Mouse (Mus musculus) CH12.LX (cell line): ENCODE measurements around the gene Apoa2. TPM values are rescaled to one million over a fixed set of nuclear protein-coding genes. Genes with fewer than 3 reads are reported as not detected.

Source experiments
- DNase-seq: peaks from one replicate; pipeline ENCODE4 v3.0.0-alpha.2; 2013; ENCODE audit errors: extremely low read depth
- H3K27ac ChIP-seq: 2 replicates; pipeline ENCODE4 v1.5.1; 2012; ENCODE audit warnings: low read depth, mild to moderate bottlenecking, control low read depth, moderate library complexity; ENCODE audit not compliant: insufficient read depth
- H3K27me3 ChIP-seq: replicated peaks from 2 replicates; pipeline ENCODE3; 2012; ENCODE audit warnings: inconsistent platforms
- H3K36me3 ChIP-seq, 2 experiments: replicated peaks in 1 of 2; 2 replicates each; pipeline versions ENCODE3 to v1.6.1; 2012; ENCODE audit warnings: inconsistent platforms in 1 of 2, low read length in 1 of 2, mild to moderate bottlenecking in 1 of 2, mixed read lengths in 1 of 2, moderate library complexity in 1 of 2; ENCODE audit not compliant: control insufficient read depth in 1 of 2, insufficient read depth in 1 of 2
- H3K4me1 ChIP-seq, 2 experiments: 2 replicates each; pipeline ENCODE4 v1.6.1; 2012; ENCODE audit warnings: inconsistent platforms in 1 of 2, moderate library complexity in 1 of 2; ENCODE audit not compliant: insufficient read depth in 2 of 2, control insufficient read depth in 1 of 2
- H3K4me2 ChIP-seq: 2 replicates; pipeline ENCODE4 v1.6.1; 2012; ENCODE audit warnings: low read depth, mild to moderate bottlenecking, control low read depth; ENCODE audit not compliant: poor library complexity, insufficient read depth, severe bottlenecking
- H3K4me3 ChIP-seq, 3 experiments: fragments of 150-350 bp in 1 of 3; sonication (generic) in 1 of 3; replicated peaks in 1 of 3; 2 replicates each; pipeline versions ENCODE3 to v1.5.1; 2011 to 2012; ENCODE audit warnings: low read depth in 2 of 3, low read length in 2 of 3, mild to moderate bottlenecking in 2 of 3, moderate library complexity in 2 of 3, control low read depth in 1 of 3, improper control_type of control experiment in 1 of 3, inconsistent platforms in 1 of 3, mixed read lengths in 1 of 3; ENCODE audit not compliant: poor library complexity in 1 of 3
- H3K79me2 ChIP-seq: replicated peaks from 2 replicates; pipeline ENCODE4 v1.6.1; 2012; ENCODE audit warnings: mild to moderate bottlenecking, moderate library complexity; ENCODE audit not compliant: control insufficient read depth, poor library complexity, insufficient read depth, severe bottlenecking; ENCODE audit errors: extremely low read depth
- H3K9ac ChIP-seq: 2 replicates; pipeline ENCODE4 v1.6.1; 2012; ENCODE audit warnings: low read depth, mild to moderate bottlenecking, control low read depth, moderate library complexity; ENCODE audit not compliant: insufficient read depth
- H3K9me3 ChIP-seq: replicated peaks from 2 replicates; pipeline ENCODE3; 2012; ENCODE audit warnings: low read length, inconsistent platforms, mixed read lengths
- BHLHE40 ChIP-seq: IDR thresholded peaks from 2 replicates; pipeline ENCODE4 v1.6.1; 2011; ENCODE audit warnings: mild to moderate bottlenecking, low read depth, low read length, improper control_type of control experiment
- CTCF ChIP-seq, 2 experiments: IDR thresholded peaks in 1 of 2; conservative IDR thresholded peaks in 1 of 2; 2 replicates each; pipeline ENCODE4 v1.5.1; 2011 to 2012; ENCODE audit warnings: low read depth in 2 of 2, low read length in 2 of 2, improper control_type of control experiment in 1 of 2, inconsistent platforms in 1 of 2, mild to moderate bottlenecking in 1 of 2, moderate library complexity in 1 of 2
- E2F4 ChIP-seq: IDR thresholded peaks from 2 replicates; pipeline ENCODE4 v1.6.1; 2011; ENCODE audit warnings: low read depth, low read length, improper control_type of control experiment; ENCODE audit not compliant: insufficient replicate concordance
- ELF1 ChIP-seq: IDR thresholded peaks from 2 replicates; pipeline ENCODE4 v1.6.1; 2014; ENCODE audit warnings: low read depth, mild to moderate bottlenecking, inconsistent platforms, low read length, improper control_type of control experiment
- EP300 ChIP-seq: IDR thresholded peaks from 2 replicates; pipeline ENCODE4 v1.6.1; 2011; ENCODE audit warnings: low read length, improper control_type of control experiment
- GABPA ChIP-seq: IDR thresholded peaks from 2 replicates; pipeline ENCODE4 v1.6.1; 2012; ENCODE audit warnings: low read depth, low read length, improper control_type of control experiment, inconsistent platforms; ENCODE audit not compliant: insufficient replicate concordance
- JUN ChIP-seq: IDR thresholded peaks from 2 replicates; pipeline ENCODE4 v1.6.1; 2011; ENCODE audit warnings: low read depth, mild to moderate bottlenecking, low read length, improper control_type of control experiment, moderate library complexity; ENCODE audit not compliant: insufficient read depth
- JUND ChIP-seq: conservative IDR thresholded peaks from 2 replicates; pipeline ENCODE4 v1.6.1; 2011; ENCODE audit warnings: low read depth, low read length, improper control_type of control experiment
- KAT2A ChIP-seq: IDR thresholded peaks from 2 replicates; pipeline ENCODE4 v1.6.1; 2012; ENCODE audit warnings: low read length, improper control_type of control experiment, inconsistent platforms; ENCODE audit not compliant: insufficient replicate concordance
- MAFK ChIP-seq: IDR thresholded peaks from 2 replicates; pipeline ENCODE4 v1.6.1; 2011; ENCODE audit warnings: low read length, improper control_type of control experiment; ENCODE audit not compliant: insufficient replicate concordance
- MAX ChIP-seq: IDR thresholded peaks from 2 replicates; pipeline ENCODE4 v1.6.1; 2011; ENCODE audit warnings: low read length, improper control_type of control experiment
- MAZ ChIP-seq: IDR thresholded peaks from 2 replicates; pipeline ENCODE4 v1.6.1; 2012; ENCODE audit warnings: low read depth, mild to moderate bottlenecking, inconsistent platforms, low read length, improper control_type of control experiment, moderate library complexity
- MEF2A ChIP-seq: IDR thresholded peaks from 2 replicates; pipeline ENCODE4 v1.6.1; 2014; ENCODE audit warnings: low read depth, mild to moderate bottlenecking, inconsistent platforms, low read length, improper control_type of control experiment, borderline replicate concordance
- MXI1 ChIP-seq: IDR thresholded peaks from 2 replicates; pipeline ENCODE4 v1.6.1; 2011; ENCODE audit warnings: mild to moderate bottlenecking, low read depth, low read length, improper control_type of control experiment
- PAX5 ChIP-seq: IDR thresholded peaks from 2 replicates; pipeline ENCODE4 v1.6.1; 2012; ENCODE audit warnings: low read length, inconsistent platforms, mixed read lengths
- POLR2A ChIP-seq: IDR thresholded peaks from 2 replicates; pipeline ENCODE4 v1.6.1; 2011; ENCODE audit warnings: low read depth, mild to moderate bottlenecking, improper control_type of control experiment, low read length
- POLR2AphosphoS2 ChIP-seq: IDR thresholded peaks from 2 replicates; pipeline ENCODE4 v1.6.1; 2011; ENCODE audit warnings: low read depth, low read length, improper control_type of control experiment
- RAD21 ChIP-seq: IDR thresholded peaks from 2 replicates; pipeline ENCODE4 v1.6.1; 2011; ENCODE audit warnings: low read depth, mild to moderate bottlenecking, low read length, improper control_type of control experiment, moderate library complexity
- SMC3 ChIP-seq: IDR thresholded peaks from 2 replicates; pipeline ENCODE4 v1.6.1; 2011; ENCODE audit warnings: low read depth, low read length, improper control_type of control experiment
- TBP ChIP-seq: conservative IDR thresholded peaks from 2 replicates; pipeline ENCODE4 v1.6.1; 2011; ENCODE audit warnings: low read depth, low read length, improper control_type of control experiment
- TCF12 ChIP-seq: IDR thresholded peaks from 2 replicates; pipeline ENCODE4 v1.6.1; 2014; ENCODE audit warnings: low read depth, mild to moderate bottlenecking, inconsistent platforms, low read length, improper control_type of control experiment
- USF1 ChIP-seq: IDR thresholded peaks from 2 replicates; pipeline ENCODE4 v1.6.1; 2014; ENCODE audit warnings: low read depth, mild to moderate bottlenecking, inconsistent platforms, low read length, improper control_type of control experiment
- USF2 ChIP-seq: conservative IDR thresholded peaks from 2 replicates; pipeline ENCODE4 v1.6.1; 2011; ENCODE audit warnings: low read depth, low read length, improper control_type of control experiment
- ZKSCAN1 ChIP-seq: IDR thresholded peaks from 2 replicates; pipeline ENCODE4 v1.6.1; 2012; ENCODE audit warnings: low read depth, inconsistent platforms, low read length, improper control_type of control experiment, borderline replicate concordance
- ZMIZ1 ChIP-seq: IDR thresholded peaks from 2 replicates; pipeline ENCODE4 v1.6.1; 2012; ENCODE audit warnings: low read depth, mild to moderate bottlenecking, inconsistent platforms, low read length, improper control_type of control experiment
- ZNF384 ChIP-seq: IDR thresholded peaks from 2 replicates; pipeline ENCODE4 v1.6.1; 2012; ENCODE audit warnings: low read depth, low read length, improper control_type of control experiment, inconsistent platforms
- dilution Hi-C: fragments of 300-500 bp; cut with MboI; formaldehyde crosslinking; loops from 2 replicates; pipeline ENCODE4 v1.14.3; 2020; ENCODE audit warnings: low sequenced_read_pairs; ENCODE audit not compliant: extremely low pct_unique_long_range_greater_than_20kb, extremely low pct_ligation_motif_present
- in situ Hi-C: fragments of 300-500 bp; cut with MboI; formaldehyde crosslinking; loops from 3 replicates; pipeline ENCODE4 v1.14.3; 2019; ENCODE audit warnings: low sequenced_read_pairs, low pct_ligation_motif_present, low pct_unique_long_range_greater_than_20kb, mixed read lengths
- polyA plus RNA-seq: library from polyadenylated mRNA; unstranded; fragments of >175 nt; gene quantifications from 2 replicates; pipeline ENCODE4 v1.2.1, GENCODE M21; 2012; ENCODE audit warnings: low read depth; ENCODE audit not compliant: insufficient read length
- total RNA-seq, 2 experiments: library from RNA; depleted of rRNA; stranded (reverse); fragments of 300-350 nt in 1 of 2; fragments of >200 nt in 1 of 2; gene quantifications; 2 replicates each; pipeline ENCODE4 v1.2.3; 2012 to 2014

Apoa2 gene
- total and polyA plus RNA-seq, 3 experiments = 3.0 to 5.3 (median 3.1) TPM

GRCm38 (mm10) chr1:171226780-171227179 lies 1.9 kb downstream of the Apoa2 start:
- Histone ChIP-seq H3K9me3 (no peaks in the 10 kb centered on the region), H3K36me3 (peaks cover 0 to 12% of the 10 kb centered on the region in 2 experiments), H3K4me2 (no peak overlapping the region), H3K4me3 (no peak overlapping the region), H3K27ac (no peak overlapping the region), H3K79me2 (no peaks in the 10 kb centered on the region), H3K9ac (no peak overlapping the region), H3K4me1 (peaks cover 11 to 42% of the 10 kb centered on the region in 2 experiments), H3K27me3 (no peaks in the 10 kb centered on the region)
- dilution Hi-C loops = no loop called here
- TF ChIP-seq USF1 = no peak
- no peak for TF ChIP-seq ZKSCAN1
- no peak for TF ChIP-seq BHLHE40
- no peak for TF ChIP-seq ELF1
- no peak for TF ChIP-seq TBP
- no peak for TF ChIP-seq TCF12
- TF ChIP-seq POLR2AphosphoS2 = no peak
- TF ChIP-seq SMC3 = no peak
- TF ChIP-seq EP300 = no peak
- TF ChIP-seq USF2 = no peak
- no peak for TF ChIP-seq PAX5
- TF ChIP-seq CTCF (conservative IDR thresholded peaks at IDR 0.05 in 1 of 2, IDR thresholded peaks at IDR 0.05 in 1 of 2; ENCODE audit: low read depth in 2 of 2, low read length in 2 of 2) = no peak
- TF ChIP-seq KAT2A = no peak
- TF ChIP-seq JUN = no peak
- no peak for TF ChIP-seq JUND
- in situ Hi-C loops = loop anchor here (10.0 kb wide), 1 partner anchor 332 kb away; no protein-coding TSS in a partner anchor
- DNase-seq = no peak

GRCm38 (mm10) chr1:171227879-171228278 lies 3.0 kb downstream of the Apoa2 start:
- no peak overlapping the region for H3K4me3 ChIP-seq
- peaks cover 0 to 12% of the 10 kb centered on the region in 2 experiments for H3K36me3 ChIP-seq
- H3K27me3 ChIP-seq = no peaks in the 10 kb centered on the region
- H3K4me2 ChIP-seq = no peak overlapping the region
- in situ Hi-C loops (loop anchor here (10.0 kb wide), 1 partner anchor 333 kb away; no protein-coding TSS in a partner anchor), dilution Hi-C loops (no loop called here)
- H3K9me3 ChIP-seq = no peaks in the 10 kb centered on the region
- peaks cover 11 to 53% of the 10 kb centered on the region in 2 experiments for H3K4me1 ChIP-seq
- no peak for DNase-seq
- no peaks in the 10 kb centered on the region for H3K79me2 ChIP-seq
- TF ChIP-seq GABPA (no peak), MAX (no peak), TBP (no peak), MAFK (no peak), MXI1 (no peak), POLR2A (no peak), MEF2A (no peak), USF1 (no peak), BHLHE40 (no peak), KAT2A (no peak), POLR2AphosphoS2 (no peak), SMC3 (no peak), ZKSCAN1 (no peak), ELF1 (no peak), RAD21 (no peak), JUN (no peak), ZNF384 (no peak), ZMIZ1 (no peak), E2F4 (no peak), MAZ (no peak)
- H3K9ac ChIP-seq = no peak overlapping the region
- no peak overlapping the region for H3K27ac ChIP-seq
